Mouse (Mus musculus) G1E-ER4 (cell line): ENCODE results near the gene Garem2. TPM values are rescaled to one million over a fixed set of nuclear protein-coding genes. Genes with fewer than 3 reads are reported as not detected.

ENCODE experiments used
- GATA1 ChIP-seq: IDR thresholded peaks from one replicate; pipeline ENCODE4 v1.8.0; 2012; ENCODE audit warnings: low read length, inconsistent platforms
- polyA plus RNA-seq: library from polyadenylated mRNA; stranded (reverse); fragments of >175 nt; gene quantifications from 2 replicates; pipeline ENCODE4 v1.2.3, GENCODE M21; 2012

Gene Garem2
- polyA plus RNA-seq: not detected in 2 replicates

GRCm38 (mm10) chr5:30104841-30105667, at the start of gene Garem2:
Garem2 (plus strand) TSS chr5:30105161.
- no peak for TF ChIP-seq GATA1

- TF ChIP-seq GATA1: no peak
Measured at GRCm38 (mm10) chr5:30058216-30058731, 46.7 kb upstream of the Garem2 start.

DNA sequence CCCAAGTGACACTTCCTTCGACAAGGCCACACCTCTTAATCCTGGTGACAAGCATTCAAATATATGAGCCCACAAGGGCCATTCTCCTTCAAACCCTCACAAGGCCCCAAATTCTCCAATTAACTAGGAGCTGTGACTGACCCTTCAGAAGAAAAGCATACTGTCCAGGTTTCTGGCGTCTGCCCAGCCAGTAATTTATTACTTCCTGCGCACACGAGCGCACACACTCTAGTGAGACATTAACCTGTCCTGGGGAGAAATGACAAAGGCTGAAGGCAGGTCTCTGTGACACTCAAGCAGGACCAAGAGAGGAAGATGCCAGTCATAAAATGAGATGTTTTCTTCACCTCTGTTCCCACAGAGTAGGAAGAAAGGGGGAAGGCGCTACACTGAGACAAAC, 37.2 kb upstream of the Garem2 start:
- no peak for TF ChIP-seq GATA1

DNA sequence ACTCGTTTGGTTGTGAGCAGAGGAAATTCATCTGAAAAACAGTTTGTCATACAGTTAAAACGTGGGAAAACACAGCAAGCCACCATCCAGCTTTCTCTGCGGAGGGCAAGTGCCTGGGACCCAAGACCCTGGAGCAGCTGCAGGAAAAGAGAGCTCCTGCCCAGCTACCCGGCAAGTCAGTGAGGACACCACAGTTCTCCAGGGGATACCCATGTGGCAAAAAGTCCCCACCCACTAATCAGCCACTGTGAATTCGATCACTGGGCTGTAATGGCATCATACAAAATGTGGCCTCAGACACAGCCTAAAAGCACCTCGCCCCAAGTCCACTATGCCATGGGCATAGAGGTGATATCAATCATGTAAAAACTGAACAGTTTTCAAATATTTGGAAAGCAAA, 33.3 kb upstream of the Garem2 start:
- no peak for TF ChIP-seq GATA1

DNA sequence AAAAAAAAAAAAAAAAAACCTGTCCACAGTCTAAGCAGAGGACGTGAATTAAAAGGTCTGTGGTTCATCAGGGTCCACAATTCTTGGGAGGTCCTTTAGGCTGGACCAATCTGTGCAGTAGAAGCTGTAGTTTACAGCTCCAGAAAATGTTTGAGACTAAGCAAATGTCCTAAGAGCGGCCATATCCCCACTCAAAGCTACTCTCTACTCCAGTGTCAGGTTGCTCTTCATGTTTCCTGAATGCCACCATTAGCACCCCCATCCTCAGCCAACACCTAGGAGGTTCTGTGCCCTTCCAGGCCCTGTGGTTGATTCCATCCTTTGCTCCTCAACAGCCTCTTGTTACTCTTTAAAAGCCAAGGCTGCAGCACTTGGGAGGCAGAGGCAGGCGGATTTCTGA, 32.6 kb upstream of the Garem2 start:
- TF ChIP-seq GATA1: no peak

DNA sequence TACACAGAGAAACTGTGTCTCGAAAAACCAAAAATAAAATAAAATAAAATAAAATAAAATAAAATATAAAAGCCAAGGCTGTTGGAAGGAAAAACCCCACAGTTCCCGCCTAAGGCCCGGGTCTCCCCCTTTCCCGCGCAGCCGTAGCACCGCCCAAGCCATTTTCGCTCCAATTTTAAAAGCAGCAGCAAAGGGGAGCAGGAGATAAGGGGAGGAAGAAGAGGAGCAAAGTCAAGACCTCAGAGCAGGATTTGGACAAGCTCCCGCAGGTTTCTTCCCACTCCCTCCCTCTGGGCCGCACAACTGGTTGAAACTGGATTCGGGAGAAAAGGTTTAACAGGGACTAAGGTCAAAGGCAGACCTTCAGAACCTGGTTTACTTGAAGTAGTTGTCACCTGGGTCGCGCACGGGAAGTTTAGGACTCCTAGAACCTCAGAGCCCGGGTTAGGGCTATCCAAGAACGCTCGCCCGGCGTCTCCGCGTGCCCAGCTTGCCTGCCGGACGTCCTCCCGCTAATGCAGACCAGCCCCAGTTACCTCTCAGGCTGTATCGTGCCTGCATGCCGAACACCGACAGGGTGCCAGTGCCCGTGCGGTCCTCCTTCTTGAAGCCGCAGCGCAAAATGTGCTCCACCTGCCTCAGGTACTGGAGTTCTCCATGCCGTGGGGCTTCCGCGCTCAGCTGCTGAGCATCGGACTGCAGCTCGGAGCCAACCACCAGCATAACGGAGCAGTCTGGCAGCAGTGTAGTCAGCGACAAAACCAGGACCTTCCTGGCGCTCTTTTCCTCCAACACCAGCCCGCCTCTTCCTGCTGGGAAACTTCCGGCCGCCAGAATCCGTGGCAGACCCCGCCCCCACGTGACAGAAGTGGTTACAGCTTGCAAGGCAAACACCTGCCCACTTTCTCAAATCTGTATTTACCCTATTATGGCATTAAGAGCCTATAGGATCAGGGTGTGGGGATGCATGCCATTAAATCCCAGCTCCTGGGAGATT, 31.8 kb upstream of the Garem2 start, which contains the start of gene Tyms:
Gene Tyms (minus strand): TSS at position 793 of the 997 bp plus-strand sequence.
- TF ChIP-seq GATA1: no peak

GRCm38 (mm10) chr5:30092701-30093100, 12.3 kb upstream of the Garem2 start:
- TF ChIP-seq GATA1: no peak

GRCm38 (mm10) chr5:30094399-30094798, 10.6 kb upstream of the Garem2 start:
- no peak for TF ChIP-seq GATA1

GRCm38 (mm10) chr5:30095731-30096130, 9.2 kb upstream of the Garem2 start:
- TF ChIP-seq GATA1: no peak

DNA sequence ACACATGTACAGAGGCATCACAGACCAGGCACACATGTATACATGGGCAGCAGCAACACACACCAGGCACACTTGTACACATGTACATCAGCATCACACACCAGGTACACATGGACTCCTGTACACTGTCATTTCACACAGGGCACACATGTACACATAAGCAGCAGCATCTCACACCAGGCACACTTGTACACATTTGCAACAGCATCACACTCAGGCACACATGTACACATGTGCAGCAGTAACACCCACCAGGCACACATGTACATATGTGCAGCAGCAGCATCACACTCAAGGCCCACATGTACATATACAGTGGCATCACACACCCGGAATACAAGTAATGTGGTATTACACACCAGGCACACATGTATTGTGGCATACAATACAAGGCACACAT, 6.7 kb upstream of the Garem2 start:
- no peak for TF ChIP-seq GATA1

DNA sequence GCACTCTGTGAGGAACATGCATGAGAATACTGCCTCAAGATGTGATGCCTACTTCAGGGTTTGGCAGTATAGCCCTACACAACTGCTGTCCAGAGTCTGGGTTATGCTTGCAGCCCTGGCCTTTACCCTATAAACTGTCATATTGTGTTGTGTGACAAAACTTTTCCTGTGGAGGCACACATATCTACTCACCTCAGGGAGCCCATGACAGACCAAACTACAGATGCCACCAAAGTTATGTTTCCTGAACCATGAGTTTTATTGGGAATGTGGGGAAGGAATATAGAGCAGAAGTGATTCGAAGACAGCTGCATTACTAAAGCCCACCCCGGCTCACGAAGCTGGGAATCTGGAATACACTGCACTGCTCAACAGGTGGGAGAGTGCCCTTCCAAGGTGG, 1.6 kb upstream of the Garem2 start:
- TF ChIP-seq GATA1: no peak

- no peak for TF ChIP-seq GATA1
Measured at GRCm38 (mm10) chr5:30104339-30104738, 622 bp upstream of the Garem2 start.

DNA sequence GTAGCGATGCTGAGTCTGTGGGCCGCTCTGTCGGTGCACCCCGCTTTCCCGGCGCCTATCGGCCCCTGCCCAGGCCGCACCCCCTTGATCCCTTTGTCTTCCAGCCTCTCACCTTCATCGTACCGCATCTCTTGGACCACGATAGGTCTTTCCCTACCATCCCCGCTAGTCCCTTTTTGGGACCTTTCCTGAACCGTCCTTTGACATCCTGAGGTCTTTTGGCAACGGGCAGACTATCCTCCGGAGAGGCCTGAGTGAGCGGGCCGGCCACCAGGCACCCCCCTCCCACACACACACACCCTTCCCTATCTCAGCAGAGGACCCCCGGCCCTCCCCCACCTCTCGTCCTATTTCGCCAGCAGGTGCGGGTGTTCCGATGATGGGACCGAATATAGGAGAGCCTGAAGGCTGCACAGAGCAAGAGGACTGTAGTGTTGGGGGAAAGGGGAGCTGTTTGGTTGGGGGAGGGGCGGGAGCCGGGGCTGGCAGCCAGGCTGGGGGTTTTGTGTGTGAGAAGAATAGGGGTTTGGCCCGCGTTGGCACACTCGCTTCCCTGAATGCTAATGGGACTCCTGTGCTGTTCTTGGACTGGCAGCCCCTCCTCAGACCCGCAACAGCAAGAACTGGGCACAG, 823 bp downstream of the Garem2 start, which contains the start of gene 3110082J24Rik:
Gene 3110082J24Rik (minus strand): TSS at position 419 of the 633 bp plus-strand sequence.
- no peak for TF ChIP-seq GATA1

DNA sequence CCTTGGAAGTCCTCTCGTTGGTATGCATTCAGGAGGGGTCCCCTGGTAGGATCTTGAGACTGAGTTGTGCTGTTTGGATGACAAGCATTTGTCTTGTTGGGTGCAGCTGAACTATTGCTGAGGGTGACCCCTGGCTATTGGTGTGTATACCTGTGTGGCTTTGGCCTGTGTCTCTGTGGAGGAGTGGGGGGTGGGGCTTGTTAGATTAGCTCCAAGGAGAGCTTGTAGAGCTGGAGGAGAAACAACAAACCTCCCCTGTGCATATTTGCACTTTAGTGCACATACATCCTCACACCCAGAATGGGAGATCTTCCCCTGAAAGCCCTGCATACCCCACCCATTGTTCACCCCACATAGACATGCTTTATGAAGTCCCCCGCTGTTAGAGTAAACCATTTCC, 1.8 kb downstream of the Garem2 start:
- no peak for TF ChIP-seq GATA1

- TF ChIP-seq GATA1: no peak
Measured at GRCm38 (mm10) chr5:30107186-30107585, 2.2 kb downstream of the Garem2 start.

- TF ChIP-seq GATA1: no peak
Measured at GRCm38 (mm10) chr5:30107611-30108041, 2.7 kb downstream of the Garem2 start.
